Mouse (Mus musculus) liver, embryonic 14.5 days (tissue): ENCODE measurements at regions not wholly inside any gene's neighbourhood (a gene's known extent, or its start where the extent isn't known, plus 50 kb on each side); places are given as distances from the start of the nearest gene placed in this dataset.

Experiments used
- CTCF ChIP-seq: IDR thresholded peaks from 2 replicates; pipeline ENCODE4 v1.5.1; 2016; ENCODE audit warnings: antibody characterized with exemption, low read depth, control low read depth
- EP300 ChIP-seq: IDR thresholded peaks from 2 replicates; pipeline ENCODE4 v1.6.1; 2016; ENCODE audit warnings: antibody characterized with exemption, low read depth

GRCm38 (mm10) chr13:32419326-32419725 is 80.8 kb upstream of the Gmds start:
- TF ChIP-seq EP300 (no peak), CTCF (no peak)
